Mouse (Mus musculus): ENCODE data around the gene Wdr53. TPM values are rescaled to one million over a fixed set of nuclear protein-coding genes. Genes with fewer than 3 reads are reported as not detected.
A peak's percentile ranks its signal among the peaks of the same experiment; 100 is the strongest.

The Wdr53 gene
- polyA plus RNA-seq (2011; ENCODE audit: insufficient read depth, insufficient read length, low replicate concordance, missing spikeins) = 14.0 and 15.5 TPM in 2 replicates

DNA sequence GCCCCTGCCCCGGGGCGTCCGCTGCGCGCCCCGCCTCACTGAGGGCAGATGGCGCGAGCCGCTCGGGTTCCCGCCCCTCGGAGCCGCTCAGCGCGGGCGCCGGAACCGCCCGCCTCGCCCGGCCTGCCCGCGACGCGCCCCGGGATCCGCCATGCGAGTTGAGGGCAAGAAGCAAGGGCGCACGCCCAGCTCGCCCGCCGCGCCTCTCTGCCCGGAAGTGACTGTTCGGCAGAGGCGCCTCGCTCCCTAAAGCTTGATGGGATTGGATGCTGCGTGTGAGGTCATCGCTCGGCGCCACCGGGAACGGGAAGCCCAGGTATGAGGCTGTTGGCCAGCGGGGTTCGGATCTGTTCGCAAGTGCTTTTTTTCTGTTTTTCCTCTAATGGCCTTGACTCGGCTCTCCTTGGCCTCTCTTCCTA lies at the start of gene Wdr53, which contains the start of gene Fbxo45:
Gene Wdr53, plus strand, starts transcription at position 276 of the 419 bp plus-strand sequence.
Gene Fbxo45, minus strand, starts transcription at position 207 of the 419 bp plus-strand sequence.
- Histone ChIP-seq H3K4me1 (ENCODE audit: control insufficient read depth, insufficient read depth, low read length) (no peaks in the 10 kb centered on the region; the same call in 1 of the 2 replicates), H3K27ac (ENCODE audit: control insufficient read depth, insufficient read depth, low read depth, low read length, poor library complexity) (peak within 1 kb of the TSS; percentile 82), H3K4me3 (replicated peaks; ENCODE audit: control insufficient read depth, low read depth, low read length) (peak within 1 kb of the TSS; percentile 91)
- TF ChIP-seq CTCF (IDR thresholded peaks at IDR 0.05; ENCODE audit: control insufficient read depth, insufficient read depth, low read length) = no peak
- TF ChIP-seq POLR2A (IDR thresholded peaks at IDR 0.05; ENCODE audit: borderline replicate concordance, control insufficient read depth, low read depth, low read length) = peak; percentile 73; the same call in 1 of the 2 replicates
- WGBS = under 1% methylated on average over 48 of the region's 48 CpGs

DNA sequence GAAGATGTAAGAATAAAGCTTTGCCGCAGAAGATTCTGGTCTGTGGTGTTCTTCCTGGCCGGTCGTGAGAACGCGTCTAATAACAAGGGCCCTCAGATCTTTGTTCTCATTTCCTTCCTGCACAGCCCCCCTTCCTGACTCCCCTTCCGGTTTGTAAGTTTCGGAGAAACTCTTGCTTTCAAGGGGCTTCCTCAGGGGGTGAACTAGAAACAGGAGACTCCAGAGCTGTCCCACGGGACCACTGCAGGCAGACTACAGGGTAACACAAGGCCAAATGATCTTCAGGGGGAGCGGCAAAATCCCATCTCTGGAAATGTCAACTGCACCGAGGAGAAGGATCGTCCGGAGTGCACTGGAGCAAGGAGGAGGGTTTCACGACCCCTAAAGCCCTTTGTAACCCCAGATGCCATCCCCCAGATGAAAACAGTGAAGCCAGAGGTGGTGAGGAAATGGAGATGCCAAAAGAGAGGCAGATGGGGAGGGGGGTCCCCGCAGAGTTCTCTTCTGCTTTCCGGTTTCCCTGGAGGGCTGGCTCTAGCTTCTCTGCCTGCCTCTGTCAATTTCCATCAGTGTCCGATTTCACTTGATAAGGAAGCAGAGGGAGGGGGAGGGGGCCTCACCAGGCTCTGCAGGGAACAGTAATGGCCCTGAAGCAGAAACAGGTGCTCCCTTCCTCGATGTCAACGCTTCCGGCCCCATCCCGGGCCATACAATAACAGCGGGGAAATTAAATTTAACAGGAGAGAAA lies 46.6 kb upstream of the Wdr53 start:
- TF ChIP-seq POLR2A (IDR thresholded peaks at IDR 0.05; ENCODE audit: borderline replicate concordance, control insufficient read depth, low read depth, low read length) = no peak
- TF ChIP-seq CTCF (IDR thresholded peaks at IDR 0.05; ENCODE audit: control insufficient read depth, insufficient read depth, low read length) = no peak
- WGBS = 50% methylated on average over 21 of the region's 21 CpGs

DNA sequence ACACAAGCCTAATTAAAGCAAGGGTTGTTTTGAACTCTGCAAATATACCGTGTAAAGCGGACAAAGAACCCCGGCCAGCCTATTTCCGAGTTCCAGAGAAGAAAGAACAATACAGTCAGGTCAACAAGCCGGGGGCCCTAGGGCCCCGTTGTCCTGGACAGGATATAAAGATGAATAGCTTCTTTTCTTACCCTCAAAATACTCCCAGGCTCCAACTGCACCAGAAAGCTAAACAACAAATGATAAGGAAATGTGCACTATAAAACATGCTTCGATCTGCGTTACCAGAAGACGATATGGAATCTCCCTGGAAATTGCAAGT lies 46.1 kb upstream of the Wdr53 start:
- WGBS = 69% methylated on average over 9 of the region's 9 CpGs
- TF ChIP-seq POLR2A (IDR thresholded peaks at IDR 0.05; ENCODE audit: borderline replicate concordance, control insufficient read depth, low read depth, low read length) (no peak), CTCF (IDR thresholded peaks at IDR 0.05; ENCODE audit: control insufficient read depth, insufficient read depth, low read length) (no peak)
- H3K4me1 ChIP-seq (ENCODE audit: control insufficient read depth, insufficient read depth, low read length) = peaks cover 2% of the 10 kb centered on the region; the same call in 1 of the 2 replicates
- peak overlapping the region; percentile 92 for H3K27ac ChIP-seq (ENCODE audit: control insufficient read depth, insufficient read depth, low read depth, low read length, poor library complexity)
- peak overlapping the region; percentile 89 for H3K4me3 ChIP-seq (replicated peaks; ENCODE audit: control insufficient read depth, low read depth, low read length)

More for the DNA sequence above, 46.6 kb upstream of the Wdr53 start:
- Histone ChIP-seq H3K27ac (ENCODE audit: control insufficient read depth, insufficient read depth, low read depth, low read length, poor library complexity) (peak overlapping the region; percentile 92), H3K4me3 (replicated peaks; ENCODE audit: control insufficient read depth, low read depth, low read length) (peak overlapping the region; percentile 89), H3K4me1 (ENCODE audit: control insufficient read depth, insufficient read depth, low read length) (peaks cover 2% of the 10 kb centered on the region; the same call in 1 of the 2 replicates)

DNA sequence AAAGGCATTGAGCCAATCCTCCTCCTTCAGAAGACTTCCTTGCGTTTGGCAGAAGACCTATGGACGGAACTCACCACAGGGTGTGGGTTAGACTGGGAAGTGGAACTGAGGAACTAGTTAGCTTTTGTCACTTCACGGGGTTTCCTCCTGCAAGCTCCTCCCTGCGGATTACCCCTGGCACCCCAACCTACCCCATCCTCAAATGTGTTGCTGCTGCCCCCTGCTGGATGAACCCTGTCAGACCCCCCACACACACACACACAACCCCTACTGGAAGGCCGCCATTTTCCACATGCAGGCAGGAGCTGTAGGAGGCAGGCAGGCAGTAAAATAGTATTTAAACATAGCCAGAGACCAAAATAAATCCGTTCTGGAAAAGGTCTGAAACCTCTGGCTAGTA lies 44.3 kb upstream of the Wdr53 start:
- 14% methylated on average over 6 of the region's 6 CpGs for WGBS
- Histone ChIP-seq H3K4me1 (ENCODE audit: control insufficient read depth, insufficient read depth, low read length) (peaks cover 2% of the 10 kb centered on the region; the same call in 1 of the 2 replicates), H3K27ac (ENCODE audit: control insufficient read depth, insufficient read depth, low read depth, low read length, poor library complexity) (no peak overlapping the region; the same call in 1 of the 2 replicates), H3K4me3 (replicated peaks; ENCODE audit: control insufficient read depth, low read depth, low read length) (no peak overlapping the region)
- TF ChIP-seq POLR2A (IDR thresholded peaks at IDR 0.05; ENCODE audit: borderline replicate concordance, control insufficient read depth, low read depth, low read length) (no peak), CTCF (IDR thresholded peaks at IDR 0.05; ENCODE audit: control insufficient read depth, insufficient read depth, low read length) (peak; percentile 94)

DNA sequence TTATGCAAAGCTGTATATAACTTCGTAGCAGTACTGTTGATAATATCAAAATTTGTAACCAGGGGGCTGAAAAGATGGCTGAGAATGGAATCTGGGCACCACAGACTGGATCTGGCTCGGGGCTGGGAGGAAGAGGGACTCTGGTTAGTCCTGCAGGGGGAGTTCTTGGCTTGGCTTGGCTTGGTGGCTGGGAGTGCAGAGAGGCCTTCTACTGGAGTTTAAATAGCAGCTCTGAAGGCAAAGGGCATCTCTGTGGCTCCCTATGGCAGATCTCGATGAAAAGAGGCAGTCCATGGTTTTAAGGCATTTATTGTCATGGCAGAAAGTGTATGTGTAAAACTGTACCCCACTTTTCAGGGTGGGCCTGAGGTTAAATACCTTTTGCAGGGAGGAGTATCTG lies 42.1 kb upstream of the Wdr53 start:
- WGBS = 55% methylated on average over 3 of the region's 3 CpGs
- Histone ChIP-seq H3K27ac (ENCODE audit: control insufficient read depth, insufficient read depth, low read depth, low read length, poor library complexity) (no peak overlapping the region), H3K4me3 (replicated peaks; ENCODE audit: control insufficient read depth, low read depth, low read length) (no peak overlapping the region), H3K4me1 (ENCODE audit: control insufficient read depth, insufficient read depth, low read length) (peaks cover 2% of the 10 kb centered on the region; the same call in 1 of the 2 replicates)
- TF ChIP-seq CTCF (IDR thresholded peaks at IDR 0.05; ENCODE audit: control insufficient read depth, insufficient read depth, low read length) (peak; percentile 16; the same call in 1 of the 2 replicates), POLR2A (IDR thresholded peaks at IDR 0.05; ENCODE audit: borderline replicate concordance, control insufficient read depth, low read depth, low read length) (no peak)

DNA sequence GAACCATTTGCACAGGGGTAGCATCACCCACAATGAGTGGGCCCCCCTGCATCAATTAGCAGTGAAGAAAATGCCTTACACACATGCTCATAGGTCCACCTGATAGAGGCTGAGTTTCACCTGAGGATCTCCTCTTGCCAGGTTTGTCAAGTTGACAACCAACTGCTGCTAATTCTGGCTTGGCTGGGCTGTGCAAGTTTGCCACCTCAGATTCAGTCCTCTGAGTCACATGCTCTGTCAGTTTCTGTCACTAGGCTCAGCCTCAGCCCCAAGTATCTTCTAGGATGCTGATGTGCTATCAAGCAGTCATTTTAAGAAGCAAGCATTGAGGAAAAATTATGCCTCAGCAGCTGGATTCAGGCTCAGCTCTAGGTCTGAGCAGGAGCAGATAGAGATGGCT lies 32.9 kb upstream of the Wdr53 start:
- no peaks in the 10 kb centered on the region for H3K4me1 ChIP-seq (ENCODE audit: control insufficient read depth, insufficient read depth, low read length)
- H3K4me3 ChIP-seq (replicated peaks; ENCODE audit: control insufficient read depth, low read depth, low read length) = no peak overlapping the region
- no peak for TF ChIP-seq POLR2A (IDR thresholded peaks at IDR 0.05; ENCODE audit: borderline replicate concordance, control insufficient read depth, low read depth, low read length)
- TF ChIP-seq CTCF (IDR thresholded peaks at IDR 0.05; ENCODE audit: control insufficient read depth, insufficient read depth, low read length) = no peak
- H3K27ac ChIP-seq (ENCODE audit: control insufficient read depth, insufficient read depth, low read depth, low read length, poor library complexity) = no peak overlapping the region

DNA sequence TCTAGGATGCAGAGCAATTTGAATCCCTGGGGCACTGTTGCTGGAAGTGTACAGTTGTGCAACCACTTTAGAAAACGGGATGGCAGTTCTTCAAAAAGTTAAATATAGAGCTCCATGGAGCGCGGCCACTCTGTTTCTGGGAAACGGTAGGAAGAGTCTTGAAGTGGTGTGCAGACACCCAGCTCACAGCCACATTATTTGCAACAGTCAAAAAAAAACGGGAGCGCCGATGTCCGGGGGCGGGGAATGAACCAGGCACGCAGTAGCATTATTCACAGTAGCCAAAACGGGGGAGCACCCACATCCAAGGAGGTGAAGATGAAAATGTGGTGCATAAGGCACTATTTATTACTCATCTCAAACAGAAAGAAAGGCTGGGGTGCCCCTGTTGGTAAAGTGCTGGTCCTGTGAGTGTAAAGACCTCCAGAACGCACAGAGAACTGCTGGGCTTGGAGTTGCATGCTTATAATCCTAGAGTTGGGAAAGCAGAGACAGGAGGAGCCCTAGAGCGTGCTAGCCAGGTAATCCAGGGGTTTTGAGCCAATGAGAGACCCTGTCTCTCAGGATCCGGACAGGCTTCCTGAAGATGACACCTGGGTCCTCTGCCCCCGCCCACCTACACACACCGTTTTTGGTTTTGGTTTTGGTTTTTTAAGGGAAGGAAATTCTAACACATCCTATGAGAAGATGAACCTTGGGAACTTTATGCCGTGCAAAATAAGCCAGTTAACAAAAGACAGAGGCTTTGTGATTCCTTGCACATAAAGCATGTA lies 32.0 kb upstream of the Wdr53 start:
- Histone ChIP-seq H3K27ac (ENCODE audit: control insufficient read depth, insufficient read depth, low read depth, low read length, poor library complexity) (no peak overlapping the region), H3K4me3 (replicated peaks; ENCODE audit: control insufficient read depth, low read depth, low read length) (no peak overlapping the region), H3K4me1 (ENCODE audit: control insufficient read depth, insufficient read depth, low read length) (no peaks in the 10 kb centered on the region)
- WGBS = 65% methylated on average over 17 of the region's 17 CpGs
- TF ChIP-seq POLR2A (IDR thresholded peaks at IDR 0.05; ENCODE audit: borderline replicate concordance, control insufficient read depth, low read depth, low read length) (no peak), CTCF (IDR thresholded peaks at IDR 0.05; ENCODE audit: control insufficient read depth, insufficient read depth, low read length) (no peak)

DNA sequence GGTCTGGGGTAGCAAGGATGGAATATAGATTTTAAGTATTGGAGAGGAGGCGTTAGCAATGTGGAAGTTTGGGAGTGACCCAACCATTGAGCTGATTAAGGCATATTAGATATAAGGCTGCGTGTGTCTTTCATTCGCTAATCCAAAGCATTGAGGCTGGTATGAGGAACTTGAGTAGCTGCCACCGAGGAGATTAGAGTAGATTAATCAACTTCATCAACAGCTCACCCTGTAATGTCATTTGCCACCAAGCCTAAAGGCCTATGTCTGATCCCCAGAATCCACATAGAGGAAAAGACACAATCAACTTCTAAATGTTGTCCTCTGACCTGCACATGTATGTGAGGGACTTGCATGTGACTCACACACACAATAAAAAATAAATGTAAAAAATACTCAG lies 25.2 kb upstream of the Wdr53 start:
- no peak overlapping the region for H3K4me3 ChIP-seq (replicated peaks; ENCODE audit: control insufficient read depth, low read depth, low read length)
- TF ChIP-seq POLR2A (IDR thresholded peaks at IDR 0.05; ENCODE audit: borderline replicate concordance, control insufficient read depth, low read depth, low read length) (no peak), CTCF (IDR thresholded peaks at IDR 0.05; ENCODE audit: control insufficient read depth, insufficient read depth, low read length) (no peak)
- no peak overlapping the region for H3K27ac ChIP-seq (ENCODE audit: control insufficient read depth, insufficient read depth, low read depth, low read length, poor library complexity)
- no peaks in the 10 kb centered on the region for H3K4me1 ChIP-seq (ENCODE audit: control insufficient read depth, insufficient read depth, low read length)
- WGBS = 59% methylated on average over 4 of the region's 4 CpGs

All from bone marrow, adult 2 months (tissue).